Mouse (Mus musculus): Measurements from ENCODE around the gene Nup50.

GRCm38 (mm10) chr15:84968534-84968933 lies 45.3 kb downstream of the Nup50 start:
- no peak for TF ChIP-seq POLR2A (IDR thresholded peaks at IDR 0.05; ENCODE audit: control insufficient read depth, extremely low read depth, insufficient read depth, low read length, poor library complexity)
- TF ChIP-seq CTCF (IDR thresholded peaks at IDR 0.05; ENCODE audit: borderline replicate concordance, control insufficient read depth, extremely low read depth, insufficient read depth, low read length, poor library complexity): no peak
